Mouse (Mus musculus) hindbrain, embryonic 16.5 days (tissue): ENCODE measurements at regions not wholly inside any gene's neighbourhood (a gene's known extent, or its start where the extent isn't known, plus 50 kb on each side); places are given as distances from the start of the nearest gene placed in this dataset.

Experiments
- ATAC-seq: fragments of 200-750 bp; cut with Nextera tagmentation; 2 replicates; pipeline ENCODE4 v1.8.0; 2017; ENCODE audit warnings: moderate TSS enrichment, moderate library complexity
- H3K27ac ChIP-seq: fragments of 300-500 bp; sonication (generic); 2 replicates; pipeline ENCODE4 v1.5.1; 2014; ENCODE audit warnings: low read depth, mild to moderate bottlenecking, control low read depth, low read length, moderate library complexity
- H3K27me3 ChIP-seq: fragments of 300-500 bp; sonication (generic); replicated peaks from 2 replicates; pipeline ENCODE4 v1.6.1; 2014; ENCODE audit warnings: low read length; ENCODE audit not compliant: control insufficient read depth, insufficient read depth
- H3K36me3 ChIP-seq: fragments of 300-500 bp; sonication (generic); 2 replicates; pipeline ENCODE4 v1.6.1; 2014; ENCODE audit warnings: mild to moderate bottlenecking, low read length, moderate library complexity, mixed read lengths; ENCODE audit not compliant: control insufficient read depth, insufficient read depth
- H3K4me1 ChIP-seq: fragments of 300-500 bp; sonication (generic); 2 replicates; pipeline ENCODE4 v1.6.1; 2014; ENCODE audit warnings: low read depth, low read length; ENCODE audit not compliant: control insufficient read depth, insufficient read depth
- H3K4me2 ChIP-seq: fragments of 300-500 bp; sonication (generic); 2 replicates; pipeline ENCODE4 v1.6.1; 2014; ENCODE audit warnings: mild to moderate bottlenecking, low read length, control low read depth, moderate library complexity
- H3K4me3 ChIP-seq: fragments of 300-500 bp; sonication (generic); 2 replicates; pipeline ENCODE4 v1.5.1; 2014; ENCODE audit warnings: mild to moderate bottlenecking, low read length, control low read depth, moderate library complexity
- H3K9ac ChIP-seq: fragments of 300-500 bp; sonication (generic); 2 replicates; pipeline ENCODE4 v1.6.1; 2014; ENCODE audit warnings: low read depth, mild to moderate bottlenecking, control low read depth, low read length, moderate library complexity
- H3K9me3 ChIP-seq: fragments of 300-500 bp; sonication (generic); 2 replicates; pipeline ENCODE4 v1.6.1; 2014; ENCODE audit warnings: mild to moderate bottlenecking, low read length, moderate library complexity; ENCODE audit not compliant: control insufficient read depth
- WGBS: fragments of 180-500 bp; shearing (Covaris S2); extraction: QIAGEN DNeasy Blood & Tissue Kit; methylation state at CpG from one replicate; pipeline ENCODE4 v1.1.7; 2014; 5-methylcytosine and 5-hydroxymethylcytosine counted together

DNA sequence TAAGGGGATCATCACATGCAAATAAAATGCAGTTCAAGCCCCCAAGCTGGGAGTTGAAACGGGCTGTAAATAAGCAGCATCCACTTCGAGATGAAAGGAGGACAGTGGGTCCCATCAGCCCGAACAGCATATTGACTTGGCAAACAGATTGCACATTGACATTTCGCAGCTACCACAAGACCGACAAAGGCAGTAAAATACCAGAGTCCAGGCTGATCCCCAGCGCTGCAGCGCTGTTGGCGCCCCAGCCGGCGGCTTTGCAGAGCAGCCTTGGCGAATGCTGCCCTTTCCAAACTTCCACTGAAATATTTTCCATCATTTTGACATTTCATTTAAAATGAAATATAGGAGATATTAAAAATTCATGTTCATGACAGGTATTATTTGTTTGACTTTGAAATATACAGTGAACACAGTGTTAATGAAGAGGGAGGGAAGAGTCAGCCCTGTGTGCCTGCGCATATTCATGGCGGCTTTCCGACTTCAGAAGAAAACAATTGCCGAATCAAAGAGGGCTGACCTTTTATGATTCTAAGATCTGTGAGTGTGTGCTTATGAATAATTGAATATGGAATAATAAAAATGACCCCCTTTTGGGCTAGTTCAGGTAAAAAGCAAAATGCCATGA lies 98.4 kb downstream of the Sqor start:
- Histone ChIP-seq H3K27ac (no peak overlapping the region), H3K4me2 (no peak overlapping the region), H3K9me3 (no peaks in the 10 kb centered on the region), H3K4me1 (no peaks in the 10 kb centered on the region), H3K4me3 (no peak overlapping the region), H3K9ac (no peak overlapping the region), H3K36me3 (no peaks in the 10 kb centered on the region), H3K27me3 (no peaks in the 10 kb centered on the region)
- ATAC-seq, result peak; percentile 64; the same call in 1 of the 2 replicates
- WGBS, result 56% methylated on average over 15 of the region's 15 CpGs

DNA sequence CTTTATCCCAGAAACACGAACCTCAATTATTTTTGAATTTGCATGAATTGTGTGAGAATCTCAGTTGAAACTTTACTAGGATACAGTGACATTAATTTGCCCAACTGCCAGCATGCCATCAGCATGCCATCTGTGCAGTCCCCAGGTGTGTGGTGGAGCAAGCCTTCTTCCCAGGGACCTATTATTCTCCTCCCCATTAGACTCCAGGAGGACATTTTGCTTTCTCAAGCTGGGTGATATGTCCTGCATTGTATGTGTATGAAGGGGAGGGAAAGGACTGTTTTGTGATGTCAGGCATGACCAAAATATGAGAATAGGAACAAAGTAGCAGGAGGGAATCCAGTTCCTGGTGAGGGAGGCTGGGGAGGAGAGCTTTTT lies 98.9 kb downstream of the Sqor start:
- Histone ChIP-seq H3K4me3 (no peak overlapping the region), H3K36me3 (no peaks in the 10 kb centered on the region), H3K4me1 (no peaks in the 10 kb centered on the region), H3K4me2 (no peak overlapping the region), H3K27me3 (no peaks in the 10 kb centered on the region), H3K27ac (no peak overlapping the region), H3K9me3 (no peaks in the 10 kb centered on the region), H3K9ac (no peak overlapping the region)
- ATAC-seq, result no peak
- WGBS, result 76% methylated on average over 1 of the region's 1 CpGs

DNA sequence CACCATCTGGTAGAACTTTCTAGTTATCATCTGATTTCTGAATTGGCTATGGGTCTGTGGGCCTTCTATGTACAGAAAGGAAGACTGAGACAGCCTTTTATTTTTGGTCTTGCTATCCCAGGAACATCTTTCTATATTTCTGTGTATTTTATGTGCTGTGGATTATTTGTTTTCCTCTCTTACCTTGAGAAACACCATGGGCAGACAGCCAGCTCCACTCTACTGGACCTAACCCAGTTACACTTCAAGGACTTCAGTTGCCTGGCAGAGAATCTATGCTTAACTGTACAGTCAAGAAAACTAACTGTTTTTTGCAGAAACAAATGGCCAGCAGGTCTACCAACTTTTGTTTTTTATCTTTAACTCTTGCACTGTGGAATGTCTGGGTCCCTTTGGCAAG lies 122.1 kb downstream of the Sqor start:
- H3K4me2 ChIP-seq, result no peak overlapping the region
- peaks cover 13% of the 10 kb centered on the region for H3K9me3 ChIP-seq
- H3K9ac ChIP-seq, result no peak overlapping the region
- H3K27me3 ChIP-seq, result no peaks in the 10 kb centered on the region
- ATAC-seq, result no peak
- no peak overlapping the region for H3K27ac ChIP-seq
- no peak overlapping the region for H3K4me3 ChIP-seq
- H3K4me1 ChIP-seq, result no peaks in the 10 kb centered on the region
- no peaks in the 10 kb centered on the region for H3K36me3 ChIP-seq

DNA sequence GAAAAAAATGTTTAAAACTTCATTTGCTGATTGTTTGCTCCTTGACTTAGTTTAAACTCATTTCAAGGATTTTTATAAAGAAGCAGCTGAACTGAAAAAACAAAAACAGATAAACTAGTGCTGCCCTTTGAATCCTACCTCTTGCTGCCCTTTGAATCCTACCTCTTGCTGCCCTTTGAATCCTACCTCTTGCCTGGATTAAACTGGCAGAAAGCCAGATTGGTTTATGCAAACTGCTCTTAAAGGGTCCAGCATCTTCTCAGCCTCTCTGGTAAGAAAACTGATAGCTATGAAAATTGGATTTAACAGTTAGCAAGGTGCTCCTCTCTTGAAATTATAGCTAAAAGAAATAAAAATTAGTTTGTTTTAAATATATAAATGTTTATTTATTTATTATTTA lies 122.5 kb downstream of the Sqor start:
- Histone ChIP-seq H3K27ac (no peak overlapping the region), H3K4me2 (no peak overlapping the region), H3K9me3 (peaks cover 13% of the 10 kb centered on the region), H3K9ac (no peak overlapping the region), H3K27me3 (no peaks in the 10 kb centered on the region), H3K36me3 (no peaks in the 10 kb centered on the region), H3K4me1 (no peaks in the 10 kb centered on the region), H3K4me3 (no peak overlapping the region)
- no peak for ATAC-seq

DNA sequence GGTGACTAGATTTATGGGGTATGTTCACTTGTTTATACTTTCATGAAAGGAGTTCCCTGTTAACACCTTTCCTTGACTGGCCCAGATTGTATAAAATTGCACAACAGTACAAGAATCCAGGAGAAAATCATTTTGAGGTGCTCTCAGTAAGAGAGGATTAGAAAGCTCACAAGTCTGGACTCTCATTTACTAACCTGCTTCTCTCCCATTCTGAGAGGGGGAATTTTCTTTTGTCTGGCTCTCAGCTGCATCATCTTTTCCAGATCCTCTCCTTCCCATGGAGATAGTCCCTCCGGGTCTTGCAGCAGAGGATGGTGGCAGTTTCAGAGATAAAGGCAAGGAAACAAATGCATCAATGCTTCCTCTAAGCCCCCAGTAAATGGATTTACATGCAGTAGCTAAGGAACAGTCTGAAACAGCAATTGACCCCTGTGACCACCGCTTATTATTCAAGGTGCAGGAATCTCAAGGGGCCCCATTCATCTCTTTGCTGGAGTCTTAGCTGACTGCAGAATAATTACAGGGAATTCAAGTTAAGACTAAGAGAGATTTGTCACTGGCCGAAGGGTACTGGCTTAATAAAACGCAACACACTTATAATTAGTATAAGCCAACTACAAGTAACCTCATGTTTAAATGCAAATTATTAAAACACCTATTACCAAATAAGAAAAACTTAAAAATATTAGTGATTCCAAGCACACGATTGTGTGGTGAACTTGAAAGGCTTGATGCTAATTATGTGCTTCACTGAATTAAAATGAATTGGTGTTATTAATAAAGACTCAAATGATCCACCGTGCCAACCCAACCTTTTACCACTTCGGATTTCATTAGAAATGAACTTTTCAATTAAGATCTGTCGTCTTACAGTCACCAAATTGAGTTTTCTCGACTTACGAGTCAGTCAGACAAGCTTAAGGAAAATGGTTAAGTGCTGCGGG lies 140.4 kb downstream of the Sqor start:
- no peak overlapping the region for H3K27ac ChIP-seq
- H3K4me1 ChIP-seq, result no peaks in the 10 kb centered on the region; the same call in 1 of the 2 replicates
- no peaks in the 10 kb centered on the region for H3K36me3 ChIP-seq
- no peak overlapping the region for H3K4me2 ChIP-seq
- ATAC-seq, result 0 out of 2 replicates have a peak, but pooled peaks have one; percentile 34
- WGBS, result 20% methylated on average over 11 of the region's 11 CpGs
- no peak overlapping the region for H3K4me3 ChIP-seq
- no peak overlapping the region for H3K9ac ChIP-seq
- H3K9me3 ChIP-seq, result no peaks in the 10 kb centered on the region
- no peaks in the 10 kb centered on the region for H3K27me3 ChIP-seq

DNA sequence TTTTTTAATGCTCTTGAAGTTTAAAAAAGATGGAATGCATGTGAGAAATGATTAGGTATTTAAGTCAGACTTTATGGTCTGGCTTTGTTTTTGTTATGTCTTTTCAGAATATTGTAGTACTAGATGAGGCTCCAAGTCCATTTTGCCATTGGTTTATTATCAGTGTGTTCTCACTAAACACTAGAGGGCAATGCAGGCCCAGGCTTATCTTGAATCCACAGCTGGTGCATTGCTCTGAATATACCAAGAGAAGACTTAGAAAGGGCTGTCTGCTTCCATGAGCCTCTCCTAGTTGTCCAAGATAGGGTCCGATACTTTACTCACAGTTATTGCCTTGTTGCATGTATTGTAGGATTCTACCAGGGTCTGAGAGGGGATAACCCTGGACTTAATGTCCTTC lies 151.7 kb downstream of the Sqor start:
- Histone ChIP-seq H3K9me3 (no peaks in the 10 kb centered on the region), H3K27ac (no peak overlapping the region), H3K4me2 (no peak overlapping the region), H3K9ac (no peak overlapping the region), H3K4me1 (no peaks in the 10 kb centered on the region), H3K27me3 (no peaks in the 10 kb centered on the region), H3K4me3 (no peak overlapping the region), H3K36me3 (no peaks in the 10 kb centered on the region)
- no peak for ATAC-seq
- WGBS, result 93% methylated on average over 1 of the region's 1 CpGs

DNA sequence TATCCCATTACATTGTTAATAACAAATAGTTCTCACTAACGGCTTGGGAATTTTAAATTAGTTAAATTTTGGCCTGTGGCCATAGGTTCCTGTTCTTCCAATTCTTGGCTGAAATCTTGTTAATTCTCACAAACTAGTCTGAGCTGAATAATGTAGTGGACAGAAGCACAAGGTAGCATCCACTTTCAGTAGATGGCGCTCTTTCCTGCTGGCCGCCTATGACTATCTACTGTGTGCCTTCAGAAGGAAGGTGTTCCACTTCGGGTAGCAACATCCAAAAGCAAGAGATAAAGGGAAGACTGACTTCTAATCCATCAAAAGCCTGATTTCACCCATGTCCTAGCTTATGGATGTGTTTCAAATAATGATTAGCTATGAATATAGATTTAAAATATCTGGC lies 172.9 kb downstream of the Sqor start:
- Histone ChIP-seq H3K9me3 (no peaks in the 10 kb centered on the region), H3K4me1 (no peaks in the 10 kb centered on the region), H3K9ac (no peak overlapping the region), H3K4me3 (no peak overlapping the region), H3K36me3 (no peaks in the 10 kb centered on the region), H3K27me3 (no peaks in the 10 kb centered on the region), H3K4me2 (no peak overlapping the region), H3K27ac (no peak overlapping the region)
- WGBS, result 46% methylated on average over 4 of the region's 4 CpGs
- ATAC-seq, result no peak

DNA sequence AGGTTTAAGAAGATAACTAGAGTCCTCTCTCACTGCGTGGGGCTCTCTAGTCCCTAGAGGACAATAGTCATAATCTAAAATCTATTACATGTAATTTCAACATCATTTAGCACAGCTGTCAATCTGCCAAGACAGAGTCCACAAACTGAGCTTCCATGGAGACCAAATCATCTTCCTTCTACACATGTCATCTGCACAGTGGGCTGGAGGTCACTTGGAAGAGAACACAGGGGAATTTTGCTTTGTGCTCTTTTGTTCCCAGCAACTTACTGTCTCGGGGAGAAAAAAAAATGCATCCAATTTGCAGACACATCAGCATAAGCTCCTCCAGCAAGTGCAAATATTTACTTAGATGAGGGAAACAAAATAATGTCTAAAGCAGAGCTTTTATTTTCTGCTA lies 179.8 kb downstream of the Sqor start:
- Histone ChIP-seq H3K36me3 (no peaks in the 10 kb centered on the region), H3K27me3 (no peaks in the 10 kb centered on the region), H3K9ac (no peak overlapping the region), H3K4me3 (no peak overlapping the region), H3K27ac (no peak overlapping the region), H3K4me2 (no peak overlapping the region), H3K9me3 (no peaks in the 10 kb centered on the region), H3K4me1 (no peaks in the 10 kb centered on the region)
- WGBS, result 23% methylated on average over 2 of the region's 2 CpGs
- no peak for ATAC-seq

DNA sequence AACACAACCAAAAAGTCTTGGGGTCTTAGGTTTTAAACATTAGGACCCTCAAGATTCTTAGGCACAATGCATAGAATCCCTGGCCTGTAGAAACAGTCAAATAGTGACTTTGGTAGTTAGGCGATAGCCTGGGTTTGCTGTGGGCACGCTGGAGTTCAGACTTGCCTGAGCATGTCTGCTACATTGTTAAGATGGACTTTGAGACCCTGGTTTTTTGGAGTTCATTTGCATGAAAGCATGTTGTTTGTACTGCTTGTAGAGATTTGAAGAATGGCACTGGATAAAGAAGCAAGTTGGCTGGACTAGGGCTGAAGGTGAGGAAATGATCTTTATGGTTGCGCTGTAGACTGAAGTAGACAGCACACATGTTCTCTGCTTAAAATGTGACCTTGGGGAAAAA lies 180.9 kb downstream of the Sqor start:
- WGBS, result 93% methylated on average over 3 of the region's 3 CpGs
- Histone ChIP-seq H3K9ac (no peak overlapping the region), H3K4me2 (no peak overlapping the region), H3K27ac (no peak overlapping the region), H3K9me3 (no peaks in the 10 kb centered on the region), H3K4me1 (no peaks in the 10 kb centered on the region), H3K27me3 (no peaks in the 10 kb centered on the region), H3K36me3 (no peaks in the 10 kb centered on the region), H3K4me3 (no peak overlapping the region)
- ATAC-seq, result no peak
